Mouse (Mus musculus) activated CD4-positive, CD25-positive, alpha-beta regulatory T cell, adult 4 months (primary cell): Measurements from ENCODE around the gene Flt4. TPM values are rescaled to one million over a fixed set of nuclear protein-coding genes. Genes with fewer than 3 reads are reported as not detected.
"Not testable (repeated sequence)": the region's sequence is repeated elsewhere in the genome, so short reads cannot be mapped to it uniquely, and the experiment has no call there.

Experiments used
- ATAC-seq: one replicate; pipeline ENCODE4 v1.8.0; 2017
- polyA plus RNA-seq, 2 experiments: library from polyadenylated mRNA; unstranded; fragments of 100-300 nt; shearing (Covaris generic); gene quantifications; one replicate each; pipeline ENCODE4 v1.2.1; 2017

Gene Flt4
- polyA plus RNA-seq, result not detected

GRCm38 (mm10) chr11:49608938-49609867 is at the start of gene Flt4:
Gene Flt4 (plus strand): TSS chr11:49609263.
- ATAC-seq, result not testable (repeated sequence)

DNA sequence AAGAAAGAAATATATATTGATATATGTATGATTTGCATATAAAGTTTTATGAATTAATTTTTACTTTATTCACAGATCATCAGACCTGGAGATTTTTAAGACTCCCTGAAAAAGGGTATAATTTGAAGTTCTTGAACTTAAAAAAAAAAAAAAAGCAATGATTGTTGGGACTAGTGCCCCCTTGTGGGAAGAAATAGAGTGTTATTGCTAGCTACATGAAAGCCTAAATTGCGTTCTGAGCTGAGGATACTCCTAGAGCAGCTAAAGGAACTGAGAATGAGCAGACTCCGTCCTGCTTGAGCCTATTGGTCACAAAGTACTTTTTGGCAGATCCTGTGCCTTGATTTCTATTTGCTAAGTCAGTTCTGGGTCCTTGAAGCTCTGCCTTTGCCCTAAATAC is 34.0 kb upstream of the Flt4 start:
- ATAC-seq, result not testable (repeated sequence)

DNA sequence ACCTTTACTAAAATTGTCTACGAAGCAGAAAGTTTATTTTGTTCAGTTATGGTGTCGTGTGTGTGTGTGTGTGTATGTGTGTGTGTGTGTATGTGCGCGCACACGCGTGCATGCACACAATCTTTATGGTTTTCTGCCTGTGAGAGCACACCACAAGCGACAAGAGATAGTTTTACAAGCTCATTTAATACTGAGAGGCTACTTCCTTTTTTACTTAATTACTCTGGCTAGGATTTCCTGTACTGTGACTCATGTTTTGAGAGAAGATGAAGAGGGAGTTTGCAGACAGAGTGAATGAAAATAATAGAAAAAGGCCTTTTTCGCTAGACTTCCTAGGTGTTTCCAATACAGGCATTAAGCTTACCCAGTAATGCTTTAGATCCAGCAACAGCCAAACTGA is 28.6 kb upstream of the Flt4 start:
- not testable (repeated sequence) for ATAC-seq

GRCm38 (mm10) chr11:49590213-49590612 is 18.9 kb upstream of the Flt4 start:
- no peak for ATAC-seq

DNA sequence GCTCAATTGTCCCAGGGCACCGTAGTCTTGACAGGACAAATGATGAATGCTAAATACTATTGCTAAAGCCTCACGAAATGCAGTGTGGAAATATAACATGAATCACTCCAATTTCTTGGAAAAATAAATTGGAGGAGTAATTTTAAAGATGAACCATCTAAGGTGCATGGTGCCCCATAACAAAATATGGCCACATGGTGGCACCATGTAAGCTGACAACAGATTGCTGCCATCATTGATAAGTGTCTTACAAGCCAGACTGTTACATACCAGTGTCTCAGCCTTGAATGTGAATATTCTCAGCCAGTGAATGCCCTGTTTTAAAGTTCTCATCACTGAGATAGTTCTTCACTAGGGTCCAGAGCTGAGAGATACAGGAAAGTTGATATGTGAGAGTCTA is 11.9 kb upstream of the Flt4 start:
- not testable (repeated sequence) for ATAC-seq

GRCm38 (mm10) chr11:49608306-49608705 is 757 bp upstream of the Flt4 start:
- not testable (repeated sequence) for ATAC-seq

DNA sequence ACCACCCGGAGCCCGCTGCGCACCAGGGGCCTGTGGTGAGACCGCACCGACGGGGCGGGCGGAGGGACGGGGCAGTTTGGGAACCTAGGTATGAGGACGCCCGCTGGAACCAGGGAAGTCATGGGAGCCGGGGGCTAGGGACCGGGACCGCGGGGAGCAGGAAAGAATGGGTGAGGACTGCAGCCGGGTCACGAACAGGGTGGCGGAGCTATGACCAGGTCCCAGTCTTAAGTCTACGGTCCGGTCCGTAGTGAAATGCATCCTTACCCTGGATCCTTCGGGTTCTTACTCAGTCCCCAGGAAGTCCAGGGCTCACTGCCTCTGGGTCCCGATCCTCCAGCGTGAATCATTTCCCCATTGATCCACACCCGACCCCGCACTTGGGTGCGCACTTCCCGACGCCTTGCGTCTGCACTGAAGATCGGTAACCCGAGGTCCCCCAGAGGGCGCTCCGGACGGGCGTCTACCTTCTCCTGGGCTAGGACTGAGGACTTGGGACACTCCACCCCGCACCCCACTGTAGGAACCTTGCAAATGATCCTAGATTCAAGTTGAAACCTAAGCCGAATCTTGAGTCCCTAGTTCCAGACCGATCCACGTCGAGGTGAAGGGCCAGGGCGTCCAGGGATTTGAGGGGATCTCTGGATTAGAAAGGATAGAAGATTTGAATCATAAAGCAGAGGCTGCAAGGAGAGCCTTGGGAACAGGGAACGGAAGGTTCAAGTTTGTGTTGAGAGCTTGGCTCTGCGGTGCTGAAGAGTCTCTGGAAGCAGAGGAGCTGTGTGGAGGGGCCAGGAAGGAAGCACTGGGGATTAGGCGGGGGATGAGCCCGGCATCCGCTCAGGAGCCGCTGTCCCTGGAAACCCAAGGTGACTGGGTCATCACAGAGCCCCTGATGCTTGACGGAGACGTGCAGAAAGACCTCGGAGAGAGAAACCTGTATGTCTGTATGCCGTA is 1.1 kb downstream of the Flt4 start:
- ATAC-seq, result not testable (repeated sequence)

- ATAC-seq, result not testable (repeated sequence)
Observed at GRCm38 (mm10) chr11:49611349-49611748, 2.3 kb downstream of the Flt4 start.

DNA sequence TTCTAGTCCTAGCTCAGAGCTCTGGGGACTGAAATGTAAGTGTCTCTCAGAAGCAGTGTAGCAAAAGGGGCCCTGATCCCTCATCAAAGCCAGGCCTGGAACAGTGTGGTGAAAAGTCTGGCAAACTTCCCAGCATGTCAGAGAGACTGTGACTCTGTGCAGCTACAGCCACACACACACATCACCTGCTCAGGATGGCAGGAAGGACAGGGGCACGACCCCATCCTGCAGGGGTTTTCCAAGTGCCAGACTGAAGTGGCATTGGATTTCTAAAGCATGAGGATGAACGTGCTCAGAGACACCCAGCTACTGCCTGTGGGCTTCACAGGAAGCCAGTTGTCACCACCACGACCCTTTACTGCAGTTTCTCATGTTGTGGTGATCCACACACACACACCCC is 3.1 kb downstream of the Flt4 start:
- ATAC-seq, result no peak

GRCm38 (mm10) chr11:49613349-49613748 is 4.3 kb downstream of the Flt4 start:
- ATAC-seq, result no peak

DNA sequence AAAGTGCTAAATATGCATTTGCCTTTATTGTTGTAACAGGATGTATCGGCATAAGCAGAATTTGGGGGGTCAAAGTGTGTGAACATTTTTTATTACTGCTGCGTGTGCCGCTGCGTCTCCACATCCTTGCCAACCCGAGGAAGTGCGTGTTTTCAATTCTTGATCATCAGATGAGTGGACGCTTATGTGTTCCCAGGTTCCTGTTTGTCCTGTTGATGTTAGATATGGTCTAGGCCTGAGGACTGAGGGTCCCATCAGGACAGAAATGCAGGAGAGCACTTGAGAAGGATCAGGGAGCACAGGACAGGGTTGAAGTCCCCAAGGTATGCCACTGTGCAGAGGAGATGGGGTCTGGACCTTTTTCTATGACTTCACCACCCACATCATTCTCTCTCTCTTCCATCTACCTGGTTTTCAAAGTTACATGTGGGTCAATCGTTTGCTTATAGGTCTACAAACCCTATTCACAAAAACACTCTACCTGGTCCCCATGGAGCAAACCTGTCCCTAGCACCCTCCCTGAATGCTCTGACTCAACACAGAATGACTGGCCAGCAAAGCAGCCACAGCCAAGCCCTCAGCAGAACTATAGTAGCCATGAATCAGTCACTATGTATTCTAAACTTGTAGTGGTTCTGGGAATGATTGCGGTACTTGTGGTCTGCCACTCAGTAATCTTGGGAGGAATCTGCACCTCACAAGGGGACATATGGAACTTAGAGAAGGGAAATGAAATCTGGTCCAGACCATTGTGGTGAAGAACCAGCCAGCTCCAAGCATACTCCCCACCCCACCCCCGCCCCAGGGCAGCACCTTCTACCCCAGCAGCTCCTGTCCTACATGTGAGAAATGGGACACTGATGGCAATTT is 7.0 kb downstream of the Flt4 start:
- ATAC-seq, result no peak

- ATAC-seq, result no peak
Observed at GRCm38 (mm10) chr11:49618476-49618875, 9.4 kb downstream of the Flt4 start.

DNA sequence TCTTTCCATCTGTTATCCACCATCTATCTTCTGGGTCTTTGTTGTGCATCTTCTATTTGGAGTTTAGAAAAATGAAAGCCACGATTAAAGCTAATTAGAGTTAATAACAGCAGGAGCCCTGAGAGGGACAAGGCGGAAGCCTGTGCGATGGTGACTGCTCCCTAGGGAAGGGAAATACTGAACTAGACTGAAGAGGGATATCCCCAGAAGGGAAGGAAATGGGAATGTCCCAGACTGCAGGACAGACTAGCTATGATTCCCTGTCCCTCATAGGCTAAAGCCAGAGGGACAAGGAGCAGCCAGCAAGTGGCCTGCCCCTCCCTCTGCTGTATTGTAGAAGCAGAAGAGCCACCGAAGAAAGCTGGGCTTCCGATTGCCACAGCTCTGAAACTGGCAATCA is 12.9 kb downstream of the Flt4 start:
- ATAC-seq, result no peak

DNA sequence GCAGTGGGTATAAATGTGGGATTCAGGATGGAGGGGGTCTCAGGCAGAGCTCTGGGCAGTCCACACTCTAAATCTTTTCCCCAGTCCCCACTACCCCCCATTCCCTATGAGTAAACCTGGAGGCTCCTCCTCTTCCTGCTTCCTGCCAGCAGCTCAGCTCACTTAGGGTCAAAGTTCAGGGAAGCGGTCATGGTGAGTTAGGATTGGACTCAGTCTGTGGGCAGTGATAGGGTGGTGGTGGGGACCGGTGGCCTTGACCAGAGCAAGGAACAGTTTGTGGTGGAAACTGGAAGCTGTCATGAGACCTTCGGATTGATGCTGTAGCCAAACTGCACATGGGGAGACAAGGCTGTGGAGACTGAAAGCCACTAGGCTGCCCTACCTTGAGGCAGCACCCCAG is 15.1 kb downstream of the Flt4 start:
- no peak for ATAC-seq

- ATAC-seq, result no peak
Observed at GRCm38 (mm10) chr11:49625863-49626262, 16.8 kb downstream of the Flt4 start.

DNA sequence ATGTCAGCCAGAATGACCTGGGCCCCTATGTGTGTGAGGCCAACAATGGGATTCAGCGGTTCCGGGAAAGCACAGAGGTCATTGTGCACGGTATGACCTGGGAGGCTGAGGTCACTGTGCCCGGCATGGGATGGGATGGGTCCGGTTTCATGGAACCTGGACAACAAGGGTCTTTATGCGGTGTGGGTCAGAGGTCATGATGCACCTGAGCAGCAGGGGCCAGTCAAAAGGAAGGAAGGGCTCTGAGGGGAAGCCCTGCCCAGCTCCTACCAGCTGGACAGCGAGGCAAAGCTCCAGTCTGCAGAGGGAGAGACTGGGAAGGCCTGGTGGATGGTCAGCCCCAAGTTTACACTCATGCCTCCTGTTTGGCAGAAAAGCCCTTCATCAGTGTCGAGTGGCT is 17.7 kb downstream of the Flt4 start:
- no peak for ATAC-seq

DNA sequence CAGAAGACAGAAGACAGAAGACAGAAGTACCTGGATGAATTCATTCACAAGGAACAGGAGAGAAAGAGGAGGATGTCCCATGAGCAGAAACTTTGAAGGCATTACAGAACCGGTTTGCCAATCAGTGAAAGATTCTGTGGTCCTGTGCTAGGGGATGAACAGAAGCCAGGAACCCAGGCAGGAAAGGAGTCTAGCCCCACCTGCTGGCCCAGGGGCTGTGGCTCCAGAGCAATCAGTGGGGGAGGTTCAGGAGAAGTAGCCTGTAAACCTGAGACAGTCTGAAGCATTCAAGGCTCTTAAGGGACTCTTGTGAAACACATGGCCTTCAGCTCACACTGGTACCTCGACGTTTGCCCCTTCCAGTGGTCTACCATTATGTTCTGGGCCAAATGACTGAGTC is 22.1 kb downstream of the Flt4 start:
- ATAC-seq, result no peak

DNA sequence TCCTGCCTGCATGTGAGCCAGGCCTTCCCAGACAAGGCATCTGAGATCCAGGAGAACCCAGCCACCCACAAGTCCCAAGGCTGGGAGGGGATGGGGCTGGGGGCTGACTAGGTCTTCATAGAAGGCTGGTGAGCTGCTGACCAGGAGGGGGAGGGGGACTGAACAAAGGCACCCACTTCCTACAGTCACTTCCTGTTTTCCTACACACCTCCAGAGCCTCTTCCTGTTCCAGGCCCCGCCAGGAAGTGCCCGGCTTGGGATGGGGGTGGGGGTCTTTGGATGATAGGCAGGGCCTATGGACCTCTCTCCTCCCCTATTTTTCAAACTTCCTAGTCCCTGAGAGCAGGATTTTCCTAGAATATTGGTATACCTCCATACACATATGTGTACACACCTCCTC is 23.2 kb downstream of the Flt4 start:
- no peak for ATAC-seq

- ATAC-seq, result no peak
Observed at GRCm38 (mm10) chr11:49634101-49634500, 25.0 kb downstream of the Flt4 start.

- ATAC-seq, result no peak
Observed at GRCm38 (mm10) chr11:49635671-49636070, 26.6 kb downstream of the Flt4 start.

GRCm38 (mm10) chr11:49636449-49636848 is 27.4 kb downstream of the Flt4 start:
- no peak for ATAC-seq

DNA sequence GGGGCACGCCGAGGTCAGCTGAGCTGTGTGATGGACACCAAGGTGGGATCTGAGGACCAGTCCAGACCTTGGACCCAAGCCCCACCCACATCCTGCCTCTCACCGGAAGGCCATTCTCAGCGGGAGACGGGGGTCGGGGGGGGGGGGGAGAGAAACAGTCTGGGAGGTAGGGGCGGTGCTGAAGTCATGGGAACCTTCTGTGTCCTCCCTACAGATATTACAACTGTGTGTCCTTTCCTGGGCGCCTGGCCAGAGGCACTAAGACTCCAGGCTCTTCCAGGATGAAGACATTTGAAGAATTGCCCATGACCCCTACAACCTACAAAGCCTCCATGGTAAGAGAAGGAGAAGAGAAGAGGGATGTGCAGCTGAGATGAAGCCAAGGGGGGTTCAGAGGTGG is 36.6 kb downstream of the Flt4 start:
- no peak for ATAC-seq
